Mouse (Mus musculus) hindbrain, postnatal 0 days (tissue): ENCODE measurements around the gene Tbc1d2b. TPM values are rescaled to one million over a fixed set of nuclear protein-coding genes. Genes with fewer than 3 reads are reported as not detected.

ENCODE experiments used
- ATAC-seq: fragments of 200-750 bp; cut with Nextera tagmentation; 2 replicates; pipeline ENCODE4 v1.8.0; 2017; ENCODE audit warnings: mild to moderate bottlenecking, moderate TSS enrichment, moderate library complexity
- DNase-seq: peaks from one replicate; pipeline ENCODE4 v3.0.0-alpha.2; 2015; ENCODE audit warnings: low spot score
- H3K27ac ChIP-seq: fragments of 300-500 bp; sonication (generic); 2 replicates; pipeline ENCODE4 v1.5.1; 2014; ENCODE audit warnings: mild to moderate bottlenecking
- H3K27me3 ChIP-seq: fragments of 300-500 bp; sonication (generic); 2 replicates; pipeline ENCODE4 v1.6.1; 2014; ENCODE audit warnings: low read length, mixed read lengths; ENCODE audit not compliant: insufficient read depth
- H3K36me3 ChIP-seq: fragments of 300-500 bp; sonication (generic); 2 replicates; pipeline ENCODE4 v1.6.1; 2014; ENCODE audit warnings: low read length, mixed read lengths; ENCODE audit not compliant: insufficient read depth
- H3K4me1 ChIP-seq: fragments of 300-500 bp; sonication (generic); 2 replicates; pipeline ENCODE4 v1.6.1; 2014; ENCODE audit warnings: antibody characterized with exemption, low read length, mixed read lengths; ENCODE audit not compliant: insufficient read depth
- H3K4me2 ChIP-seq: fragments of 300-500 bp; sonication (generic); 2 replicates; pipeline ENCODE4 v1.6.1; 2014; ENCODE audit warnings: low read depth, mild to moderate bottlenecking, low read length, moderate library complexity, mixed read lengths
- H3K4me3 ChIP-seq: fragments of 300-500 bp; sonication (generic); 2 replicates; pipeline ENCODE4 v1.5.1; 2014; ENCODE audit warnings: low read length
- H3K9ac ChIP-seq: fragments of 300-500 bp; sonication (generic); replicated peaks from 2 replicates; pipeline ENCODE4 v1.6.1; 2014; ENCODE audit warnings: mild to moderate bottlenecking, low read length, moderate library complexity, mixed read lengths
- H3K9me3 ChIP-seq: fragments of 300-500 bp; sonication (generic); 2 replicates; pipeline ENCODE4 v1.6.1; 2016; ENCODE audit warnings: low read length, mixed read lengths
- CTCF ChIP-seq: IDR thresholded peaks from 2 replicates; pipeline ENCODE4 v1.5.1; 2016; ENCODE audit warnings: antibody characterized with exemption, control low read depth, low read depth
- WGBS: fragments of 180-500 bp; shearing (Covaris S2); extraction: QIAGEN DNeasy Blood & Tissue Kit; methylation state at CpG from one replicate; pipeline ENCODE4 v1.1.7; 2014; 5-methylcytosine and 5-hydroxymethylcytosine counted together
- polyA plus RNA-seq: library from polyadenylated mRNA; unstranded; fragments of >200 nt; fragmentation: Nextera tagmentation; extraction: Ambion mirVana; gene quantifications from 2 replicates; pipeline ENCODE4 v1.2.1, GENCODE M21; 2015
- total RNA-seq: library from RNA; depleted of rRNA; stranded (reverse); fragments of >200 nt; gene quantifications from 2 replicates; pipeline ENCODE4 v1.2.3, GENCODE M21; 2014

The Tbc1d2b gene
- total and polyA plus RNA-seq, 2 experiments from 2014 or later = 4.1 to 17.7 TPM

GRCm38 (mm10) chr9:90181656-90182388 is 88.8 kb downstream of the Tbc1d2b start:
- no peak for DNase-seq
- Histone ChIP-seq H3K36me3 (no peaks in the 10 kb centered on the region; the same call in 1 of the 2 replicates), H3K27ac (no peak overlapping the region), H3K4me2 (no peak overlapping the region), H3K9me3 (no peaks in the 10 kb centered on the region), H3K27me3 (no peaks in the 10 kb centered on the region), H3K4me1 (no peaks in the 10 kb centered on the region), H3K4me3 (no peak overlapping the region), H3K9ac (no peak overlapping the region)
- no peak for ATAC-seq
- WGBS = 80% methylated on average over 6 of the region's 6 CpGs
- no peak for TF ChIP-seq CTCF

GRCm38 (mm10) chr9:90179409-90179808 is 91.2 kb downstream of the Tbc1d2b start:
- H3K9me3 ChIP-seq = no peaks in the 10 kb centered on the region
- no peaks in the 10 kb centered on the region for H3K27me3 ChIP-seq
- H3K27ac ChIP-seq = no peak overlapping the region
- H3K4me3 ChIP-seq = no peak overlapping the region
- no peaks in the 10 kb centered on the region; the same call in 1 of the 2 replicates for H3K36me3 ChIP-seq
- H3K4me2 ChIP-seq = no peak overlapping the region
- no peaks in the 10 kb centered on the region for H3K4me1 ChIP-seq
- ATAC-seq (no peak), DNase-seq (no peak)
- H3K9ac ChIP-seq = no peak overlapping the region
- TF ChIP-seq CTCF = no peak
- WGBS = 89% methylated on average over 5 of the region's 5 CpGs

- ATAC-seq (no peak), DNase-seq (no peak)
- Histone ChIP-seq H3K27ac (no peak overlapping the region), H3K9ac (no peak overlapping the region), H3K36me3 (no peaks in the 10 kb centered on the region), H3K27me3 (no peaks in the 10 kb centered on the region), H3K9me3 (no peaks in the 10 kb centered on the region), H3K4me1 (no peaks in the 10 kb centered on the region), H3K4me3 (no peak overlapping the region), H3K4me2 (no peak overlapping the region)
- TF ChIP-seq CTCF = no peak
- WGBS = 86% methylated on average over 3 of the region's 3 CpGs
These were observed 97.3 kb downstream of the Tbc1d2b start for GRCm38 (mm10) chr9:90173330-90173729.

- no peak for TF ChIP-seq CTCF
- 74% methylated on average over 8 of the region's 8 CpGs for WGBS
- Histone ChIP-seq H3K4me2 (no peak overlapping the region), H3K9me3 (no peaks in the 10 kb centered on the region), H3K4me1 (no peaks in the 10 kb centered on the region), H3K27me3 (no peaks in the 10 kb centered on the region), H3K4me3 (no peak overlapping the region), H3K9ac (no peak overlapping the region), H3K27ac (no peak overlapping the region), H3K36me3 (no peaks in the 10 kb centered on the region)
- DNase-seq (no peak), ATAC-seq (no peak)
These were observed 97.9 kb downstream of the Tbc1d2b start for GRCm38 (mm10) chr9:90172528-90173321.

GRCm38 (mm10) chr9:90171421-90171820 is 99.2 kb downstream of the Tbc1d2b start:
- DNase-seq = no peak
- no peak overlapping the region for H3K27ac ChIP-seq
- no peak overlapping the region for H3K4me3 ChIP-seq
- no peak for TF ChIP-seq CTCF
- ATAC-seq = no peak
- WGBS = 98% methylated on average over 19 of the region's 19 CpGs
- H3K4me2 ChIP-seq = no peak overlapping the region
- H3K9ac ChIP-seq = no peak overlapping the region
- H3K36me3 ChIP-seq = no peaks in the 10 kb centered on the region
- no peaks in the 10 kb centered on the region for H3K4me1 ChIP-seq
- no peaks in the 10 kb centered on the region for H3K9me3 ChIP-seq
- no peaks in the 10 kb centered on the region for H3K27me3 ChIP-seq

GRCm38 (mm10) chr9:90169965-90170364 is 100.6 kb downstream of the Tbc1d2b start:
- H3K36me3 ChIP-seq = no peaks in the 10 kb centered on the region
- TF ChIP-seq CTCF = no peak
- H3K27me3 ChIP-seq = no peaks in the 10 kb centered on the region
- H3K9me3 ChIP-seq = no peaks in the 10 kb centered on the region
- H3K4me1 ChIP-seq = no peaks in the 10 kb centered on the region
- no peak overlapping the region for H3K9ac ChIP-seq
- H3K27ac ChIP-seq = no peak overlapping the region
- WGBS = 50% methylated on average over 4 of the region's 4 CpGs
- no peak overlapping the region for H3K4me3 ChIP-seq
- H3K4me2 ChIP-seq = no peak overlapping the region
- ATAC-seq = no peak
- DNase-seq = no peak

- ATAC-seq (no peak), DNase-seq (peak; percentile 12)
- 41% methylated on average over 5 of the region's 5 CpGs for WGBS
- Histone ChIP-seq H3K4me1 (0 out of 2 replicates have a peak, but pooled peaks cover 7% of the 10 kb centered on the region), H3K4me2 (no peak overlapping the region), H3K4me3 (no peak overlapping the region), H3K36me3 (no peaks in the 10 kb centered on the region), H3K9ac (no peak overlapping the region), H3K9me3 (no peaks in the 10 kb centered on the region), H3K27me3 (no peaks in the 10 kb centered on the region), H3K27ac (no peak overlapping the region)
- TF ChIP-seq CTCF = peak; percentile 14; the same call in 1 of the 2 replicates
These were observed 104.0 kb downstream of the Tbc1d2b start for GRCm38 (mm10) chr9:90166615-90167014.
